Mouse (Mus musculus) limb, embryonic 10.5 days (tissue): ENCODE data around the gene Kank1. TPM values are rescaled to one million over a fixed set of nuclear protein-coding genes. Genes with fewer than 3 reads are reported as not detected.
"Not testable (repeated sequence)": the region's sequence is repeated elsewhere in the genome, so short reads cannot be mapped to it uniquely, and the experiment has no call there.

ENCODE experiments used
- DNase-seq: peaks from one replicate; pipeline ENCODE4 v3.0.0-alpha.2; 2017; ENCODE audit warnings: low spot score
- H3K27ac ChIP-seq: fragments of 300-500 bp; sonication (generic); 2 replicates; pipeline ENCODE4 v1.5.1; 2016; ENCODE audit warnings: mild to moderate bottlenecking
- H3K27me3 ChIP-seq: fragments of 300-500 bp; sonication (generic); 2 replicates; pipeline ENCODE4 v1.6.1; 2016; ENCODE audit warnings: low read depth, mild to moderate bottlenecking; ENCODE audit not compliant: poor library complexity, severe bottlenecking
- H3K36me3 ChIP-seq: fragments of 300-500 bp; sonication (generic); 2 replicates; pipeline ENCODE4 v1.6.1; 2016; ENCODE audit warnings: mild to moderate bottlenecking, moderate library complexity
- H3K4me1 ChIP-seq: fragments of 300-500 bp; sonication (generic); 2 replicates; pipeline ENCODE4 v1.6.1; 2016
- H3K4me3 ChIP-seq: fragments of 300-500 bp; sonication (generic); 2 replicates; pipeline ENCODE4 v1.5.1; 2016; ENCODE audit warnings: mild to moderate bottlenecking, moderate library complexity
- H3K9me3 ChIP-seq: fragments of 300-500 bp; sonication (generic); replicated peaks from 2 replicates; pipeline ENCODE4 v1.6.1; 2016; ENCODE audit warnings: mild to moderate bottlenecking
- WGBS: fragments of 180-500 bp; shearing (Covaris S2); methylation state at CpG from one replicate; pipeline ENCODE4 v1.1.7; 2016; 5-methylcytosine and 5-hydroxymethylcytosine counted together
- polyA plus RNA-seq: library from polyadenylated mRNA; unstranded; fragments of >200 nt; fragmentation: Nextera tagmentation; extraction: Ambion mirVana; gene quantifications from 2 replicates; pipeline ENCODE4 v1.2.1, GENCODE M21; 2016

Kank1 gene
- polyA plus RNA-seq, 1 experiment from 2014 or later: 33.7 TPM

- no peaks in the 10 kb centered on the region for H3K36me3 ChIP-seq
- H3K27ac ChIP-seq: no peak overlapping the region
- H3K9me3 ChIP-seq: no peaks in the 10 kb centered on the region
- no peak overlapping the region for H3K4me3 ChIP-seq
- DNase-seq: no peak
- H3K4me1 ChIP-seq: no peaks in the 10 kb centered on the region
- H3K27me3 ChIP-seq: no peaks in the 10 kb centered on the region
- WGBS: 68% methylated on average over 5 of the region's 5 CpGs
Observed at GRCm38 (mm10) chr19:25447373-25447772, 210.6 kb downstream of the Kank1 start.

GRCm38 (mm10) chr19:25450869-25451629, 214.3 kb downstream of the Kank1 start:
- no peak overlapping the region for H3K27ac ChIP-seq
- no peak overlapping the region for H3K4me3 ChIP-seq
- 55% methylated on average over 11 of the region's 11 CpGs for WGBS
- no peaks in the 10 kb centered on the region for H3K4me1 ChIP-seq
- no peaks in the 10 kb centered on the region for H3K36me3 ChIP-seq
- no peaks in the 10 kb centered on the region for H3K9me3 ChIP-seq
- no peaks in the 10 kb centered on the region for H3K27me3 ChIP-seq
- peak; percentile 64 for DNase-seq

- WGBS: 86% methylated on average over 5 of the region's 5 CpGs
- no peak for DNase-seq
- Histone ChIP-seq H3K27me3 (no peaks in the 10 kb centered on the region), H3K36me3 (no peaks in the 10 kb centered on the region), H3K4me1 (no peaks in the 10 kb centered on the region), H3K4me3 (no peak overlapping the region), H3K27ac (no peak overlapping the region), H3K9me3 (no peaks in the 10 kb centered on the region)
Observed at GRCm38 (mm10) chr19:25453146-25453545, 216.4 kb downstream of the Kank1 start.

GRCm38 (mm10) chr19:25460760-25461159, 224.0 kb downstream of the Kank1 start:
- Histone ChIP-seq H3K9me3 (no peaks in the 10 kb centered on the region), H3K27me3 (no peaks in the 10 kb centered on the region), H3K4me1 (no peaks in the 10 kb centered on the region), H3K4me3 (no peak overlapping the region), H3K27ac (no peak overlapping the region), H3K36me3 (no peaks in the 10 kb centered on the region)
- DNase-seq: no peak
- WGBS: 91% methylated on average over 8 of the region's 8 CpGs

GRCm38 (mm10) chr19:25461553-25462320, 225.0 kb downstream of the Kank1 start:
- H3K36me3 ChIP-seq: no peaks in the 10 kb centered on the region
- no peak overlapping the region for H3K4me3 ChIP-seq
- DNase-seq: no peak
- no peaks in the 10 kb centered on the region for H3K9me3 ChIP-seq
- H3K4me1 ChIP-seq: no peaks in the 10 kb centered on the region
- H3K27ac ChIP-seq: no peak overlapping the region
- no peaks in the 10 kb centered on the region for H3K27me3 ChIP-seq
- 76% methylated on average over 20 of the region's 20 CpGs for WGBS

GRCm38 (mm10) chr19:25475806-25476205, 239.0 kb downstream of the Kank1 start:
- 61% methylated on average over 4 of the region's 4 CpGs for WGBS
- H3K4me1 ChIP-seq, H3K36me3 ChIP-seq, H3K27ac ChIP-seq, H3K4me3 ChIP-seq, H3K9me3 ChIP-seq, DNase-seq, H3K27me3 ChIP-seq: not testable (repeated sequence)

- no peak for DNase-seq
- Histone ChIP-seq H3K27me3 (no peaks in the 10 kb centered on the region), H3K36me3 (no peaks in the 10 kb centered on the region), H3K4me3 (no peak overlapping the region), H3K27ac (no peak overlapping the region), H3K4me1 (no peaks in the 10 kb centered on the region), H3K9me3 (no peaks in the 10 kb centered on the region)
- 87% methylated on average over 5 of the region's 5 CpGs for WGBS
Observed at GRCm38 (mm10) chr19:25479152-25479669, 242.4 kb downstream of the Kank1 start.

- Histone ChIP-seq H3K4me3 (no peak overlapping the region), H3K4me1 (no peaks in the 10 kb centered on the region)
- WGBS: 89% methylated on average over 6 of the region's 6 CpGs
Observed at GRCm38 (mm10) chr19:25480820-25481219, 244.0 kb downstream of the Kank1 start.

More at GRCm38 (mm10) chr19:25480820-25481219, 244.0 kb downstream of the Kank1 start:
- H3K27ac ChIP-seq: no peak overlapping the region
- peaks cover 3% of the 10 kb centered on the region for H3K27me3 ChIP-seq
- H3K36me3 ChIP-seq: no peaks in the 10 kb centered on the region
- no peaks in the 10 kb centered on the region for H3K9me3 ChIP-seq
- DNase-seq: no peak

Other genes with a start within 250 kb of the Kank1 start
- gene Dock8, start 237.4 kb upstream of the Kank1 start, polyA plus RNA-seq: 1.2 TPM in 2 replicates